Mouse (Mus musculus): ENCODE results near the gene Mum1l1. TPM values are rescaled to one million over a fixed set of nuclear protein-coding genes. Genes with fewer than 3 reads are reported as not detected.
A peak's percentile ranks its signal among the peaks of the same experiment; 100 is the strongest.

Gene Mum1l1
- polyA plus RNA-seq, 1 experiment from 2014 or later, result 4.3 TPM

DNA sequence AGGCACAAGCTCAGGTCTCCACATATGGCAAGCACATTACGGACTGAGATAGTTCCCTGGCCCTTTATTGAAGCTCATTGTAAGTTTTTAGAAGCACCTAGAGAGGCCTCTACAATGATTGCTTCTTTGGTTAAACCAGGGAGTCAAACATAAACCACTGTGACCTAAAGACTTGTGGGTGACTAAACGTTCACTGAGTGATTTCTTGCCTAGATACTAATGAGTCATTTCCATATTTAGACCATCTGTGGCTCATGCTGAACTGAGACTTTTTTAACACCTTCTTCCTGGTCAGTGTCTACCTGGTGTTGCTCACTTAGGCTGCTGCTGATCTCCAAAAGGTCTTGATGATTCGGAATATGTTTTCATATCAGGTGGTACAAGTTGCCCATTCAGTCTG, 12.1 kb downstream of the Mum1l1 start:
- Histone ChIP-seq H3K9me3 (replicated peaks) (no peaks in the 10 kb centered on the region), H3K36me3 (no peaks in the 10 kb centered on the region), H3K27me3 (replicated peaks) (no peaks in the 10 kb centered on the region), H3K4me3 (no peak overlapping the region), H3K27ac (no peak overlapping the region), H3K9ac (no peak overlapping the region), H3K4me1 (peaks cover 8% of the 10 kb centered on the region; the same call in 1 of the 2 replicates), H3K4me2 (no peak overlapping the region)
- no peak for ATAC-seq
- 50% methylated on average over 3 of the region's 3 CpGs for WGBS (ENCODE audit: insufficient replicate concordance)

DNA sequence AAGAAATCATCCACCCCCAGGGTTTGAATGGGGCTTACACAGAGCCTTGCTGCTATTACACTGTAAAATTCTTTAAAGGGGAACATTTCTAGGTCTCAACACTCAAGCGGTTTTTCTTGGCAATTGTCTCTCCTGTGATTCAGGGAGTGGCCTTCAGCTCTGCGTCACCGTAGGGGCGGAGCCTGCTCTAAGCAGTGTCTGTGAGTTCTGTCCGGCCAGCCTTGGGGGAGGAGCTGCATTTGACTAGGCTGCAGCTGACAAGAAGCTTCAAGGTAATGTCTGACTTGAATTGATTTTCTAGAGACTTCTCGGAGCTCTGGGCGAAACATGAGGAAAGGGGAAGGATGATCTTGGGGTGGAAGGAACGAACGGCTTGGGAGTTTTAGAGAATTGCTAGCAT, 21.3 kb downstream of the Mum1l1 start:
- no peaks in the 10 kb centered on the region for H3K4me1 ChIP-seq
- no peaks in the 10 kb centered on the region for H3K27me3 ChIP-seq (replicated peaks)
- H3K27ac ChIP-seq, result no peak overlapping the region
- no peaks in the 10 kb centered on the region for H3K9me3 ChIP-seq (replicated peaks)
- peak; percentile 62; the same call in 1 of the 2 replicates for ATAC-seq
- no peak overlapping the region for H3K4me2 ChIP-seq
- WGBS (ENCODE audit: insufficient replicate concordance), result 58% methylated on average over 9 of the region's 9 CpGs
- no peaks in the 10 kb centered on the region for H3K36me3 ChIP-seq
- H3K4me3 ChIP-seq, result no peak overlapping the region
- no peak overlapping the region for H3K9ac ChIP-seq

DNA sequence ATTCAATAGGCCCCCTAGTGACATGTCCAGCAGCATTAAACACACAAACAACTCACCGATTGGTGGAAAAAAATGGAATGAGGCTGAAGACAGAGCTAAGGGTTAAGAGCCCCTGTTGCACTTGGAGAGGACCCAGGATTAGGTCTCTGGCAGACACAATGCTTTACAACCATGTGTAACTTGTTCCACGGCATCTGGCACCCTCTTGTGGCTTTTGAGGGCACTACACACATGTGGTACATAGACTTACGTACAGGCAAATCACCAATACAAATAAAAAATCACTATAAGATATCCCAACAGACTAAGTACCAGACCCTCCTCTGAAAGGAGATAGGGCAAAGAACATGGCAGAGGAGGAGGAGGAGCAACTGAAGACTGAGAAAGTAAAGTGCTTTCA, 37.5 kb downstream of the Mum1l1 start:
- Histone ChIP-seq H3K27me3 (replicated peaks) (no peaks in the 10 kb centered on the region), H3K9ac (no peak overlapping the region), H3K27ac (no peak overlapping the region), H3K4me1 (no peaks in the 10 kb centered on the region), H3K4me2 (no peak overlapping the region), H3K9me3 (replicated peaks) (no peaks in the 10 kb centered on the region), H3K36me3 (no peaks in the 10 kb centered on the region), H3K4me3 (no peak overlapping the region)
- WGBS (ENCODE audit: insufficient replicate concordance), result 48% methylated on average over 3 of the region's 3 CpGs
- ATAC-seq, result no peak

DNA sequence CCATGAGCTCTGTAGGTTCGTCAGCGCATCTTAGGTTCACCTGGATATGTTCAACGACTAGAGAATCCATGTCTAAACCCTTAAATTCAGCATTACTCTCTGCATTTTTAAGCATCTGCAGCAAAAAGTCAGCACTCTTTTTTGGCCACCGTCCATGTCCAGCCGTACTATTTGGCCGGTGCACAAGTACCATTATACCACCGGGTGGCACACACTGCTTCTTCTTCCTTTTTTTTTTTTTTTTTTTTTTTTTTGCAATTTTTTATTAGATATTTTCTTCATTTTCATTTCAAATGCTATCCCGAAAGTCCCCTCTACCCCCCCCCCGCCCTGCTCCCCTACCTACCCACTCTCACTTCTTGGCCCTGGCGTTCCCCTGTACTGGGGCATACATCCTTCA, 47.2 kb downstream of the Mum1l1 start:
- Histone ChIP-seq H3K36me3 (no peaks in the 10 kb centered on the region), H3K27ac (no peak overlapping the region), H3K9ac (no peak overlapping the region), H3K27me3 (replicated peaks) (no peaks in the 10 kb centered on the region), H3K9me3 (replicated peaks) (no peaks in the 10 kb centered on the region), H3K4me3 (no peak overlapping the region), H3K4me1 (no peaks in the 10 kb centered on the region), H3K4me2 (no peak overlapping the region)
- no peak for ATAC-seq
- WGBS (ENCODE audit: insufficient replicate concordance), result 82% methylated on average over 10 of the region's 10 CpGs

DNA sequence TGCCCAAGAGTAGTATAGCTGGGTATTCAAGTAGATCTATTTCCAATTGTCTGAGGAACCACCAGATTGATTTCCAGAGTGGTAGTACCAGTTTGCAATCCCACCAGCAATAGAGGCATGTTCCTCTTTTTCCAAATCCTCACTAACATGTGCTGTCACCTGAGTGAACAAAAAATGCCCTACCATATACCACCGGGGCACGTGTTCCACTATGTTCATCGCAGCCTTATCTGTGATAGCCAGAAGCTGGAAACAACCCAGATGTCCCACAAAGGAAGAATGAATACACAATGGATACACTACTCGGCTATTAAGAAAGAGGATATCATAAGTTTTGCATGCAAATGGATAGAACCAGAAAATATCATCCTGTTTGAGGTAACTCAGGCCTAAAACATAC, 72.1 kb downstream of the Mum1l1 start:
- H3K4me1 ChIP-seq, result no peaks in the 10 kb centered on the region
- no peaks in the 10 kb centered on the region for H3K27me3 ChIP-seq (replicated peaks)
- no peak overlapping the region for H3K4me2 ChIP-seq
- WGBS (ENCODE audit: insufficient replicate concordance), result 69% methylated on average over 4 of the region's 4 CpGs
- H3K9ac ChIP-seq, result no peak overlapping the region
- H3K4me3 ChIP-seq, result no peak overlapping the region
- no peaks in the 10 kb centered on the region for H3K36me3 ChIP-seq
- ATAC-seq, result no peak
- no peak overlapping the region for H3K27ac ChIP-seq
- no peaks in the 10 kb centered on the region for H3K9me3 ChIP-seq (replicated peaks)

Other genes starting within 250 kb of the Mum1l1 start
- gene Serpina7, start 124.8 kb upstream of the Mum1l1 start, polyA plus RNA-seq (2016; fragmentation: Nextera tagmentation; extraction: Ambion mirVana), result 0.93 and 1.2 TPM in 2 replicates
- gene 4930513O06Rik, start 123.8 kb upstream of the Mum1l1 start, polyA plus RNA-seq (2016; fragmentation: Nextera tagmentation; extraction: Ambion mirVana), result not detected in 2 replicates
- gene 4933428M09Rik, start 30.8 kb upstream of the Mum1l1 start, polyA plus RNA-seq (2016; fragmentation: Nextera tagmentation; extraction: Ambion mirVana), result not detected in 2 replicates
- gene Trap1a, start 123.6 kb downstream of the Mum1l1 start, polyA plus RNA-seq (2016; fragmentation: Nextera tagmentation; extraction: Ambion mirVana), result 0.54 and 0.62 TPM in 2 replicates